Mouse (Mus musculus) activated CD4-positive, CD25-positive, alpha-beta regulatory T cell (primary cell): Measurements from ENCODE around the gene Mfap1a. TPM values are rescaled to one million over a fixed set of nuclear protein-coding genes. Genes with fewer than 3 reads are reported as not detected.

ENCODE experiments used
- polyA plus RNA-seq, 2 experiments: library from polyadenylated mRNA; unstranded; fragments of 100-300 nt; shearing (Covaris generic); gene quantifications; one replicate each; pipeline ENCODE4 v1.2.1; 2017

Mfap1a gene
- polyA plus RNA-seq, result 10 to 100 TPM; 29.0 to 30.1 TPM

DNA sequence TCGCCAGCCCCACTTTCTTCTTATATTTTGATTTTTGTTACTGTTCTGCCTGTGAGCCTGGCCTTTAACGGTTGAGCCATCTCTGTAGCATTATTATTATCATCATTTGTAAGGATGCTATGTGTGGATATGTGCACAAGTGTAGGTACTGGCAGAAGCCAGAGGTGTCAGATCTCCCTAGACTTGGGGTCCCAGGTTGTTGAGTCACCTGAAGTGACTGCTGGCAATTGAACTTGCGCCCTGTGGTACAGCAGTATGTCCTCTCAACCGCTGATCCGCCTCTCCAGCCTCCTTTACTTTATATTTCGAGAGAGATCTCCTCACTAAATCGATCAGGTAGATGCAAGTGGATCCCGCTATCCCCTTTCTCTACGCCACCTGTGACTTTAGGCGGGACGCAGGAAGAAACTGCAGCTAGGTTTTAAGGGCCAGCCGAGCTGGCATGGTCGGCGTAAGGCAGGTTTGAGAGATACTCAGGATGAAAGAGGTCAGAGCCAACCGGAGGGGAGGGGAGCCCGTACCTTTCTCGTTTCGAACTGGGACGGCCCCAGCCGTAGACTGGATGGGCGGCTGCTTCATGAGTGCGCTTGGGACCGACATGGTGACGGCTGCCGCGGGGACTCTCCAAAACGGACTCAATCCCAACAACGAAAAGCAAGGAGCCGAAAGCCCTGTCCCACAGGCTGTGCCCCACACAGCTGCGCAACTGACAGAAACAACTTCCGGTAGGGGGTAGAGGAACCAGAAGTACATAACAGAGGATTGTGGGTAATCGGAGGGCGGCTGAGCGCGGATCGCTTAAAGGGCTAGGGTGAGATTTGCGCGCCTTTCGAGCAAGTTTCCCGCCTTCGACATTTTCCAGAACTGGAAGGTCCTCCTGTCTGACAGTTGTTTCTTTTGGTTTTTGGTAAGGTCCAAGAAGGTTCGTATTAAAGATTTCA is at the start of gene Mfap1a, which contains the start of gene Wdr76:
TSS of gene Mfap1a (minus strand) at position 724 of the 941 bp plus-strand sequence.
TSS of gene Wdr76 (plus strand) at position 782 of the 941 bp plus-strand sequence.

DNA sequence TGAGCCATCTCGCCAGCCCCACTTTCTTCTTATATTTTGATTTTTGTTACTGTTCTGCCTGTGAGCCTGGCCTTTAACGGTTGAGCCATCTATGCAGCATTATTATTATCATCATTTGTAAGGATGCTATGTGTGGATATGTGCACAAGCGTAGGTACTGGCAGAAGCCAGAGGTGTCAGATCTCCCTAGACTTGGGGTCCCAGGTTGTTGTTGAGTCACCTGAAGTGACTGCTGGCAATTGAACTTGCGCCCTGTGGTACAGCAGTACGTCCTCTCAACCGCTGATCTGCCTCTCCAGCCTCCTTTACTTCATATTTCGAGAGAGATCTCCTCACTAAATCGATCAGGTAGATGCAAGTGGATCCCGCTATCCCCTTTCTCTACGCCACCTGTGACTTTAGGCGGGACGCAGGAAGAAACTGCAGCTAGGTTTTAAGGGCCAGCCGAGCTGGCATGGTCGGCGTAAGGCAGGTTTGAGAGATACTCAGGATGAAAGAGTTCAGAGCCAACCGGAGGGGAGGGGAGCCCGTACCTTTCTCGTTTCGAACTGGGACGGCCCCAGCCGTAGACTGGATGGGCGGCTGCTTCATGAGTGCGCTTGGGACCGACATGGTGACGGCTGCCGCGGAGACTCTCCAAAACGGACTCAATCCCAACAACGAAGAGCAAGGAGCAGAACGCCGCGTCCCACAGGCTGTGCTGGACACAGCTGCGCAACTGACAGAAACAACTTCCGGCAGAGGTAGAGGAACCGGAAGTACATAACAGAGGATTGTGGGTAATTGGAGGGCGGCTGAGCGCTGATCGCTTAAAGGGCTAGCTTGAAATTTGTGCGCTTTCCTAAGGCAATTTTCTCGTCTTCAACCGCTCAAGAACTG is 32.9 kb downstream of the Mfap1a start, which contains the start of gene Mfap1b:
TSS of gene Mfap1b (minus strand) at position 767 of the 879 bp plus-strand sequence.

DNA sequence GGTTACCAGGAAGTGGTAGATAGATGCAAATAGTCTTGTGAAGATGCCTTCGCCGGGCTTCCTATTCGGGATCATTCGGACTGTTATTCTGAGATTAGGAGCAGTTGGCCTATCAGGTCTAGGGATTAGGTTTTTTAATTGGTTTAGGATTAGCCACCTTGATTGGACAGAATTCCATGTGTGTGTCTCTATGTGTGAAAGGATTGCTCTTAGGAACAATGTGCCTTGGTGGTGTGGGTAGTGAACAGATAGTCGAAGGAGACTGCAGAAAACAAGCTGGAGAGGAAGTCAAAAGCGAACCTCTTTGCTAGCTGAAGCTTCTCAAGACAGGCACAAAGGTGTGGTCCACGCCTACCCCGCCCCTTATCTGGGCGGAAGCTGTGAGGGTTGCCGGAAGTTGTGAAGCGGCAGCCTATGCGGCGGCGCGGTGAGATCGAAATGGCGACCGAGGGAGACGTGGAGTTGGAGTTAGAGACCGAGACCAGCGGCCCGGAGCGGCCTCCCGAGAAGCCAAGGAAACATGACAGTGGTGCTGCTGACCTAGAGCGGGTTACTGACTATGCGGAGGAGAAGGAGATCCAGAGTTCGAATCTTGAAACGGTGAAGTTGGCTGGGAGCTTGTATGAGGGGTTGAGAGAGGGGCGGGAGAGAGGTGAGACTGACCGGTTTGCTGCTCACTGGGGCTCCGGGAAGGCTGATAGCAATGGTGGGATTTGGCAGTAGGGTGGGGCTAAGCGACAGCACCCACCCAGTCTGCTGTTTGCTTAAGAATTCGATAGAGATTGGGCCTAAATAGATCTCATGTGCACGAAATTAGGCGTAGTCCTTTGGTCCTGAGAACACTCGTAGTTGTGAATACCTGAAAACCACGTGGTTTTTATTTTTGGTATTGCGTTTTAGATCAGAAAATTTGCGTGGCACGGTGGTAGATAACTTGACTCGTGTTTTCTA is 49.5 kb downstream of the Mfap1a start, which contains the start of gene Serinc4:
TSS of gene Serinc4 (minus strand) at position 90 of the 951 bp plus-strand sequence.

DNA sequence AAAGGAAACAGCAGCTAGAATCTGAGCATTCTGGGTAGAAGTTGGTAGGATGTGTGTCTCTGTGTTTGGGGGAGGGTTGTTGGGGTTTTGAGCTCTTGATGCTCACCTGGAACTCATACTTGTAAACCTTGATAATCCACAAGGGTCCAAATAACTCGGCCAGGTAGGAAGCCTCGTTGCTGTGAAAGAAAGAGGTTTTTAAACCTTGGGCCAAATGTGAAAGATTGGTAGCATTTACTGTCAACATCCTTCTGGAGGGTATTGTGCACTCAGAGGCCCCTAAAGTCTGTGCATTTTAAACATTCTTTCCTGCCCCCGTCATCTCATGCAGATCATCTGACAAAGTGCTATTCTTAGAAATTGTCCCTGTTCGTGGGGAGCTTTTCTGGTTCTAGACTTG is 53.5 kb downstream of the Mfap1a start, which contains the start of gene Hypk:
TSS of gene Hypk (plus strand) at position 301 of the 400 bp plus-strand sequence.

DNA sequence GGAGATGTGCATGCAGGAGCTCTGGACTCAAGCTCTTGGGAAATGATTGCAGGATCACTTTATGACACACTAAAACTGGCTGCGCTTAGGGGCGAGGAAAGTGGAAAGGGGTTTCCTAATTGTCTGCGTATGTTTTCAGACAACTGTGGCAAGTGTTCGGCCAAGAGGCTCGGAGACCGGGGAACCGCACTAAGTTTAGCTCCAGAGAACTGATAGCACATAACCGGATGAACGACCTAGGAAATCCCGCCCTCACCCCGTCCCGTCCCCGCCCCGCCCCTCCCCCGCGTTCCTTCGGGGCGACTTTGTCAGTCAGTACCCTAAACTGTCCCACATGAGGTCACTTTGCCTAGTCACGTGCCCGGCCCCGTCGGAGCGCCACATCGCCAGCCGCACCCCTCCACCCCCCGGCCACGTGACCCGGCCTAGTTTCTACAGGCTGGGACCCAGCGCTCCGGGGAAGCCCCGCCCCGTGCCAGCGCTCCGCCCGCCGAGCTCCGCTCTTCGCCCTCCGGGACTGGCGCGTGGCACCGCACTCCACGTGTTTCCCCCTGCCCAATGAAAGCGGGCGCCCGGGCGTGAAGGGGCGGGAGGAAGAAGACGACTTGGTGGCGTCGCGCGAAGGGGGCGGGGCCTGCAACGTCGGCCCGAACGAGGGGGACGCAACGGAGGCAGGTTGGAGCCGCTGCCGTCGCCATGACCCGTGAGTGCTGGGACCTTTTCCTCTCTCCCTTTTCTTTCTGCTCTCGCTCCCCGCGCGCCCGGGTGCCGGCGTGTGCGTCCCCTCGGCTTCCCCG is 57.5 kb downstream of the Mfap1a start, which contains the start of gene Serf2:
TSS of gene Serf2 (plus strand) at position 457 of the 797 bp plus-strand sequence.

DNA sequence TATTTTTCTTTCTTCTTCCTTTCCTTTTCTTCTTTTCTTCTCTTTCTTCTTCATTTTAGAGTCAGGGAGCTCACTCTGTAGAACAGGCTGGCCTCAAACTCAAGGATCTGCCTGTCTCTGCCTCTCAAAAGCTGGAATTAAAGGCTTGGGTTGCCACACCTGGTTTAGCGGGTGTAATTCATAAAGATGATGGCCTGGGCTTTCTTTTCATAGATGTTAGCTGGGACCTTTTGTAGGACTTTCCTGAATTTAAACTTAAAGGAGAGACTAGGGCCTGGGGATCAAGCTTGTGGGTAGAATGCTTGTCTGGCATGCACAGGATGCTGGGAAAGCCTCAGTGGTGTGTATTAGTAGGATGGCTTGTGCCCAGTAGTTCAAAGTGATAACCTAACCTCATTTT is 62.3 kb downstream of the Mfap1a start, which contains the start of gene Ell3:
TSS of gene Ell3 (minus strand) at position 101 of the 400 bp plus-strand sequence.

Other genes with a start within 250 kb of the Mfap1a start
- gene Trp53bp1, start 235.3 kb downstream of the Mfap1a start, polyA plus RNA-seq, result 10 to 100 TPM; 28.1 to 45.6 TPM
- gene Map1a, start 217.1 kb downstream of the Mfap1a start, polyA plus RNA-seq, result under 1 TPM; 0.01 to 0.14 TPM
- 10 to 100 TPM in 1 of 2 experiments, 1 to 10 TPM in 1; 8.9 to 11.3 TPM for gene Ppip5k1, start 151.3 kb downstream of the Mfap1a start, polyA plus RNA-seq
- gene Ckmt1, start 149.0 kb downstream of the Mfap1a start, polyA plus RNA-seq, result under 1 TPM in 1 of 2 experiments, not detected in 1; 0.27 TPM
- under 1 TPM; 0.07 to 0.12 TPM for gene Strc, start 119.5 kb downstream of the Mfap1a start, polyA plus RNA-seq
- 100 to 1,000 TPM; 589 to 791 TPM for gene Pdia3, start 92.9 kb downstream of the Mfap1a start, polyA plus RNA-seq
- 1 to 10 TPM; 2.6 to 2.8 TPM for gene Catsper2, start 92.9 kb downstream of the Mfap1a start, polyA plus RNA-seq
- 1 to 10 TPM in 1 of 2 experiments, under 1 TPM in 1; 0.66 to 1.2 TPM for gene Ell3, start 62.4 kb downstream of the Mfap1a start, polyA plus RNA-seq
- gene Serf2, start 57.5 kb downstream of the Mfap1a start, polyA plus RNA-seq, result 100 to 1,000 TPM; 488 to 517 TPM
- 100 to 1,000 TPM; 160 to 176 TPM for gene Hypk, start 53.4 kb downstream of the Mfap1a start, polyA plus RNA-seq
- 1 to 10 TPM in 1 of 2 experiments, under 1 TPM in 1; 0.33 to 1.2 TPM for gene Serinc4, start 49.9 kb downstream of the Mfap1a start, polyA plus RNA-seq
- gene Mfap1b, start 32.6 kb downstream of the Mfap1a start, polyA plus RNA-seq, result 10 to 100 TPM; 80.2 to 85.9 TPM
- gene Wdr76, start 58 bp upstream of the Mfap1a start, polyA plus RNA-seq, result 1 to 10 TPM; 7.2 to 9.3 TPM